Mouse (Mus musculus): ENCODE results near the gene Ganab. TPM values are rescaled to one million over a fixed set of nuclear protein-coding genes. Genes with fewer than 3 reads are reported as not detected.
"Not testable (repeated sequence)": the region's sequence is repeated elsewhere in the genome, so short reads cannot be mapped to it uniquely, and the experiment has no call there.

Gene Ganab
- polyA plus RNA-seq, 1 experiment from 2014 or later, result 106 TPM

DNA sequence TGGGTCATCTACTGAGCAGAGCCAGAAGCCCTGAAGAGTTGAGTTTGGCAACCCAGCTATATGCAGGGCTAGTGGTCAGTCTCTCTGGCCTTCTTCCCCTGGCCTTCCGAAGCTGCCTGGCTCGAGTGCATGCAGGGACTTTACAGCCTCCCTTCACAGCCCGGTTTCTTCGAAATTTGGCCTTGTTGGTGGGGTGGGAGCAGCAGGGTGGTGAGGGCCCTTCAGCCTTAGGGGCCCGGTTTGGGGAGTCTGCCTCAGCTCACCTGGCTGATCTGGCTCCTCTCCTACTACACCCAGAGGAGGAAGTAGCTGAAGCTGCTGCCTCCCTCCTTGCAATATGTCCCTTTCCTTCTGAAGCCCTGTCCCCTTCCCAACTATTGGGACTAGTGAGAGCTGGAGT, 1.6 kb upstream of the Ganab start:
- Histone ChIP-seq H3K9ac (0 out of 2 replicates have a peak overlapping the region, but pooled peaks have one; percentile 7), H3K36me3 (replicated peaks) (peaks cover 35% of the 10 kb centered on the region), H3K4me1 (peaks cover 43% of the 10 kb centered on the region)
- not testable (repeated sequence) for H3K4me3 ChIP-seq (replicated peaks); ATAC-seq (ENCODE audit: low FRiP score); H3K9me3 ChIP-seq; H3K4me2 ChIP-seq; H3K27me3 ChIP-seq; H3K27ac ChIP-seq
- WGBS, result 78% methylated on average over 5 of the region's 5 CpGs

DNA sequence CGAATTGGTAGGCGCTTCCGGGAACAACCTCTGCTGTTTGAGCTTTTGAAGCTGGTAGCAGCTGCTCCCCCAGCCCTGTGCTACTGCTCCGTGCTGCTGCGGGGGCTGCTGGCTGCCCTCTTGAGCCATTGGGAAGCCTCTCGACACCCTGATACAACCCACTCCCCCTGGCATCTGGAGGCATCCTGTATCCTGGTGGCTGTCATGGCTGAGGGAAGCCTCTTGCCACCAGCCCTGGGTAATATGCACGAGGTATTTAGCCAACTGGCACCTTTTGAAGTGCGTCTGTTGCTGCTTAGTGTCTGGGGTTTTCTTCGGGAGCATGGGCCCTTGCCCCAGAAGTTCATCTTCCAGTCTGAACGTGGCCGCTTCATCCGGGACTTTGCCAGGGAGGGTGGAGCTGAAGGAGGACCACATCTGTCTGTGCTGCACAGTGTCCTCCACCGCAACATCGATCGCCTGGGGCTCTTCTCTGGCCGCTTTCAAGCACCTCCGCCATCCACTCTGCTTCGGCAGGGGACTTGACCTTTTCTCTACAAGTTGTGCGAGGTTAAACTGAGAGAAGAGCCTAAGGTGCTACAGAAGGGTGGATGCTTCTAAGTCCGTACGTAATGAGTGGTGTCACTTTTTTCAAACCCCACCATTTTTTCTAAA, 533 bp upstream of the Ganab start:
- Histone ChIP-seq H3K4me3 (replicated peaks) (peak overlapping the region; percentile 94), H3K4me1 (peaks cover 43% of the 10 kb centered on the region), H3K4me2 (peak overlapping the region; percentile 60), H3K36me3 (replicated peaks) (peaks cover 39% of the 10 kb centered on the region), H3K27ac (peak overlapping the region; percentile 89), H3K9ac (peak overlapping the region; percentile 95)
- peak; percentile 33; the same call in 1 of the 2 replicates for ATAC-seq (ENCODE audit: low FRiP score)
- H3K9me3 ChIP-seq, H3K27me3 ChIP-seq: not testable (repeated sequence)
- WGBS, result 27% methylated on average over 21 of the region's 21 CpGs

DNA sequence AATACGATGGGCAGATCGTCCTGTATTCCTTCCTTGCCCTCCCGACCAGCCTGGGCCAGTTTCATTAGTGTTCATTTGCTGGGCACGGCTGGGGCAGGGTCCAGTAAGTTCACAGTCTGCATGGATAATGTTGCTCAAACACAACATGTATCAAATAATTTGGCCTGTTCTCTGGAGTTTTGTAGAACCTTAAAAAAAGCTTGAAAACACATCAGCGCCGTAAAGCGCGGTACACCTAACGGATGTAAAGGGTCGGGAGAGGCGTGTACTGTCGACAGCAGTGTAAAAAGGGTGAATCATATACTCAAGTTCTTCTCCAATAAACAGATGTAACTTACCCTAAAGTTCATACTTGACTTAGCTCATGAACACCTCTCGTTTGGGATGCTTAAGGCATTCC, 705 bp downstream of the Ganab start:
- H3K4me2 ChIP-seq, result peak overlapping the region; percentile 73
- H3K9ac ChIP-seq, result peak overlapping the region; percentile 95
- H3K27ac ChIP-seq, result peak overlapping the region; percentile 89
- WGBS, result 14% methylated on average over 13 of the region's 13 CpGs
- H3K4me3 ChIP-seq (replicated peaks), result peak overlapping the region; percentile 94
- H3K36me3 ChIP-seq (replicated peaks), result peaks cover 49% of the 10 kb centered on the region
- no peaks in the 10 kb centered on the region for H3K9me3 ChIP-seq
- peaks cover 40% of the 10 kb centered on the region for H3K4me1 ChIP-seq
- ATAC-seq (ENCODE audit: low FRiP score), result no peak
- no peaks in the 10 kb centered on the region for H3K27me3 ChIP-seq

DNA sequence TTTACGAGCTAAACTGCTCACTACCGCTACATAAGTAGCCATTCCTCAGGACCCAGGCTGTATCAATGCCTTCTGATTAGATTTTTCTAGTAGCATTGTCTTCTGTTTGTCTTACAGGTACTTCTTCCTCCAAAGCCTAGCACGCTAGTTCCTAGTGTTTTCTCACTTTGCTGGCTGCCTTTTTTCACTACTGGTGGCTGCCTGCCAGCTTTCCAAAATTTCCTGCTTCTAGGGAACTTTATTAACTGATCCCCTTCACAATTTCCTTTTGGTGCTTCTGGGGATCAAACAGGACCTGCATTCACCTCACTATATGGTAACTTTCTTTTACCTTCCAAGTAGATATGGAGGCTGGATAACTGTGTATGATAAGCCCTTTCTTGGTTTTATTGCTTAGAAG, 1.2 kb downstream of the Ganab start:
- peak overlapping the region; percentile 73 for H3K4me2 ChIP-seq
- H3K4me1 ChIP-seq, result peaks cover 35% of the 10 kb centered on the region
- no peak for ATAC-seq (ENCODE audit: low FRiP score)
- peak overlapping the region; percentile 95 for H3K9ac ChIP-seq
- 72% methylated on average over 3 of the region's 3 CpGs for whole genome bisulfite sequencing
- no peaks in the 10 kb centered on the region for H3K9me3 ChIP-seq
- no peaks in the 10 kb centered on the region for H3K27me3 ChIP-seq
- H3K27ac ChIP-seq, result no peak overlapping the region
- peaks cover 53% of the 10 kb centered on the region for H3K36me3 ChIP-seq (replicated peaks)
- peak overlapping the region; percentile 94 for H3K4me3 ChIP-seq (replicated peaks)

DNA sequence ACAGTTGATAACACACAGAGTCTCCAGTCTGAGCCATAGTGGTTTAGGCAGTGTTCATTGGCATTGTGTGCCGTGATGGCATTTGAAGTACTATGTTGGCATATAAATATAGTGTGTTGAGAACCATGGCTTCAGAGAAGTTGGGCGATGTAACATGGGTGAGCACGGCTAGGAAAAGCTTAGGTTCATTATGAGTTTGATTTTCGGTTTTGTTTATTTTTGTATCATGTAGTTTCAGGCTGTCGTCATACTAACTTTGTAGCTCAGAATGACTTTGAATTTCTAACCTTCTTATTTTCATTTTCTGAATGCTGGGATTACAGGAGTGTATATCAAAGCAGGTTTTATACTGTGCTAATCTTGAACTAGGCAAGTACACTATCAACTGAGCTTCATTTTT, 5.5 kb downstream of the Ganab start:
- Histone ChIP-seq H3K9me3 (no peaks in the 10 kb centered on the region), H3K36me3 (replicated peaks) (peaks cover 68% of the 10 kb centered on the region), H3K4me2 (no peak overlapping the region), H3K9ac (no peak overlapping the region), H3K27ac (no peak overlapping the region), H3K4me1 (peaks cover 14% of the 10 kb centered on the region), H3K27me3 (no peaks in the 10 kb centered on the region), H3K4me3 (replicated peaks) (no peak overlapping the region)
- ATAC-seq (ENCODE audit: low FRiP score), result no peak
- 96% methylated on average over 5 of the region's 5 CpGs for WGBS

DNA sequence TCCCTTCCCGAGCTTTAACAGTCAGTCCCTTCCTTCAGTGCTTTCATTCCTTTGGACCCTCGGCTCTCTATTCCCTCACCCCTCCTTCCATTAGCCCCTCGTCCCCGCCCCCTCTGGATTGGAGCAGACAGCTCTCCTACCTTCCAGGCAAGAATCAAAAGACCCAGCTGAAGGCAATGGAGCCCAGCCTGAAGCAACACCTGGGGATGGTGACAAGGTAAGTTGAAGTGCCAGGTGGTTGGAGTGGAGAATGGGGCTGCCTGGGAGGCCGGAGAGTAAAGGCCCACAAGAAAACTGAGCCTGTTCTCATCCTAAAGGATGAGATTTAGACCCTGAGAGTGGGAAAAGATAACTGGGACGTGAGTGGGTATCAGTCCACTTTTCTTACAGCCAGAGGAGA, 10.7 kb downstream of the Ganab start:
- Histone ChIP-seq H3K27me3 (no peaks in the 10 kb centered on the region), H3K27ac (no peak overlapping the region), H3K4me2 (no peak overlapping the region), H3K4me1 (no peaks in the 10 kb centered on the region), H3K36me3 (replicated peaks) (peaks cover 97% of the 10 kb centered on the region), H3K9me3 (no peaks in the 10 kb centered on the region), H3K4me3 (replicated peaks) (no peak overlapping the region), H3K9ac (no peak overlapping the region)
- WGBS, result 84% methylated on average over 6 of the region's 6 CpGs
- ATAC-seq (ENCODE audit: low FRiP score), result no peak

DNA sequence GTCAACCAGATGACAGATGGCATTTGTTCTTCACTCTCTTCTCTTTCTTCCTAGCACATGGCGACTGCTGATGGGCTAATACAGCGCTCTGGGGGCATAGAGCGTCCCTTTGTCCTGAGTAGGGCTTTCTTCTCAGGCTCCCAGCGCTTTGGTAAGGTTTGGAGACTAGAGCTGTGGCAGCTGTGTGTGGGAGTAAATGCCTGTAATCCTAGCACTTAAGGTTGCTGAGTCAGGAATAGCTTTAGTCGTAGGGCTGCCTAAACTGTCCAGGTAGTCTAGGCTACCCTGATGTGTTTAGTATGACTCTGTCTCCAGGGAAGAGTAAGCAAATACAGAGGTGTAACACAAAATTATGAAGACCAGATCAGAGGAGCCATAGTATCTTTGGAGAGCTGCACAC, 13.9 kb downstream of the Ganab start:
- Histone ChIP-seq H3K9me3 (no peaks in the 10 kb centered on the region), H3K27ac (no peak overlapping the region), H3K4me1 (no peaks in the 10 kb centered on the region), H3K4me2 (no peak overlapping the region), H3K4me3 (replicated peaks) (no peak overlapping the region), H3K9ac (no peak overlapping the region), H3K27me3 (no peaks in the 10 kb centered on the region), H3K36me3 (replicated peaks) (peaks cover 100% of the 10 kb centered on the region)
- 98% methylated on average over 5 of the region's 5 CpGs for WGBS
- no peak for ATAC-seq (ENCODE audit: low FRiP score)

DNA sequence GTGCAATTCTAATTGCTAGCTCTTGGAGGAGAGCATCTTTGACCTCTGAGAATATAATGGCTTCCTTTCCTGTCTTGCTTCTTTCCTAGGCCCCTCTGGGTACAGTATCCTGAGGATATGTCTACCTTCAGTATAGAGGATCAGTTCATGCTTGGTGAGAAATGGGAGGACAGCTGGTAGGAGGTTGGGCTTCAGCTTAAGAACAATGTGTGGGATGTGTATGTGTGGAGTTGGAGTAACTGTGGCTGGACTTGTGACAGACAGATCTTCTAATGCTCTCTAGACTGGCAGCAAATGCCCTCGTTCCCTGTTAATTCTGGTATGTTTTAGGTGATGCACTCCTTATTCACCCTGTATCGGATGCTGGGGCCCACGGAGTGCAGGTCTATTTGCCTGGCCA, 16.3 kb downstream of the Ganab start:
- H3K27ac ChIP-seq, result no peak overlapping the region
- no peak overlapping the region for H3K9ac ChIP-seq
- H3K36me3 ChIP-seq (replicated peaks), result peaks cover 83% of the 10 kb centered on the region
- H3K4me3 ChIP-seq (replicated peaks), result no peak overlapping the region
- WGBS, result 93% methylated on average over 3 of the region's 3 CpGs
- no peak overlapping the region for H3K4me2 ChIP-seq
- no peaks in the 10 kb centered on the region for H3K27me3 ChIP-seq
- H3K9me3 ChIP-seq, result no peaks in the 10 kb centered on the region
- ATAC-seq (ENCODE audit: low FRiP score), result no peak
- H3K4me1 ChIP-seq, result no peaks in the 10 kb centered on the region

DNA sequence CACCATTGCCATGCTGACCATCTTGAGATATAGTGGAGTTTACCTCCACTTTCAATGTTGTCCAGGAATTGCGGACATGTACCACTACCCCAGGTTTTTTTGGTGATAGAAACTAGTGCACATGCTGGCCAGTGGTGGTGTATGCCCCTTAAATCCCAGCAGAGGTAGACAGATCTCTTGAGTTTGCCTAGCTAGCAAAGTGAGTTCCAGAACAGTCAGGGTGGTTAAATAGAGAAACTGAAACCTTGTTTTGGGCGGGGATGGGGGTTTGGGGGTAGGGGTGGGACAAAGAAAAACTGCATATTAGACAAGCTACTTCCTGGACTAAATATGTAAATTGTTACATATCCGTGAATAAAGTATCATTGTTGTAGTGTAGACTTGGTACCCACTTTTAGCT, 21.1 kb downstream of the Ganab start:
- 97% methylated on average over 3 of the region's 3 CpGs for WGBS
- Histone ChIP-seq H3K27me3 (no peaks in the 10 kb centered on the region), H3K4me2 (no peak overlapping the region), H3K36me3 (replicated peaks) (peaks cover 39% of the 10 kb centered on the region), H3K4me1 (peaks cover 16% of the 10 kb centered on the region), H3K4me3 (replicated peaks) (no peak overlapping the region), H3K9me3 (no peaks in the 10 kb centered on the region), H3K9ac (no peak overlapping the region), H3K27ac (no peak overlapping the region)
- no peak for ATAC-seq (ENCODE audit: low FRiP score)

DNA sequence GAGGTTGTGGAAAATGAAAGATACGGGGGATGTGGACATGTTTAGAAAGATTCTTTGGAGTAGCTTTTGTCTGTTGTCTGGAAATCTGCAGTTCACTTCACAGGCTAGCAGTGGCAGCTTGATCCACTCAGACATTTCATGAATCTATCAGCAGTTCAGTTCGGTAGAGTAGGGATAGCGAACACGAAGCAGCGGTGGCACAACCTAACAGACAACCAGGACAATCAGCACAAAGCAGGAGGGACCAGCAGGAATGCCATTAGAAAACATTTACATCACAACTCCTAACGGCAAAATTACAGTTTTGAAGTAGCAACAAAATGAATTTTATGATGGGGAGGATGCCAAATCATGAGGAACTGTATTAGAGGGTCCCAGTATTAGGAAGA, 21.8 kb downstream of the Ganab start:
- Histone ChIP-seq H3K9ac (no peak overlapping the region; the same call in 1 of the 2 replicates), H3K4me1 (peaks cover 16% of the 10 kb centered on the region), H3K9me3 (no peaks in the 10 kb centered on the region), H3K4me2 (peak overlapping the region; percentile 85), H3K27me3 (no peaks in the 10 kb centered on the region), H3K4me3 (replicated peaks) (peak overlapping the region; percentile 83), H3K27ac (peak overlapping the region; percentile 89), H3K36me3 (replicated peaks) (peaks cover 32% of the 10 kb centered on the region)
- ATAC-seq (ENCODE audit: low FRiP score), result no peak
- whole genome bisulfite sequencing, result 67% methylated on average over 6 of the region's 6 CpGs

DNA sequence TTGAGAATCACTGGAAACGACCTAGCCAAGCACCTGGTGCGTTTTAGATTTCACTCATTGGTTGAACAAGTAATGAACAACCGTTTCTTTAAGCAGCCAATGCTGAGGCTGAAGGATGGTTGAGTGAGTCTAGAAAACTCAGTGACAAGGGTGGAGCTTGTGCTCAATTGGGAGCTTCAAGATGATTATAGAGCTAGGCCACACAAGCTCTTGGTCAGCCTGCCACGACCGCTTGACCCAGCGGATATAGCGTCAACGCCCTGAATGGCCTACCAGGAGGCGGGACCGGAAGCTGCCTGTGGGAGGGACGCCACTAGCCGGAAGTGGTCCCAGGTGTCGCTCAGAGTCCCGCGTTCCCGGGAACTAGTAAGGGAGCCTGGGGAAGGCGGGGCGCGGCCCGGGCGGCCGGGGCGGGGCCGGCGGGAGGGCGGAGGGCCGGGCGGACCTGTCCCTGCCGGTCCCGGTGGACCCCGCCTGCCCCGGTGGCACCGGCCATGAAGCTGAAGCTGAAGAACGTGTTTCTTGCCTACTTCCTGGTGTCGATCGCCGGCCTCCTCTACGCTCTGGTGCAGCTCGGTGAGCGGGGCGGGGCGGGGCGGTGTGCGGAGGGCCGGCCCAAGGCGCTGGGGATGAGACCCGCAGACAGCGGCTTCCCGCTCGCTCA, 22.3 kb downstream of the Ganab start, which contains the start of gene B3gat3:
B3gat3 (plus strand) TSS at position 302 of the 664 bp plus-strand sequence.
- Histone ChIP-seq H3K4me1 (peaks cover 16% of the 10 kb centered on the region), H3K9me3 (no peaks in the 10 kb centered on the region), H3K4me2 (peak within 1 kb of the TSS; percentile 85), H3K9ac (peak within 1 kb of the TSS; percentile 86), H3K27me3 (no peaks in the 10 kb centered on the region), H3K36me3 (replicated peaks) (peaks cover 28% of the 10 kb centered on the region), H3K27ac (peak within 1 kb of the TSS; percentile 89), H3K4me3 (replicated peaks) (peak within 1 kb of the TSS; percentile 83)
- 4% methylated on average over 42 of the region's 50 CpGs for WGBS
- peak; percentile 98 for ATAC-seq (ENCODE audit: low FRiP score)

DNA sequence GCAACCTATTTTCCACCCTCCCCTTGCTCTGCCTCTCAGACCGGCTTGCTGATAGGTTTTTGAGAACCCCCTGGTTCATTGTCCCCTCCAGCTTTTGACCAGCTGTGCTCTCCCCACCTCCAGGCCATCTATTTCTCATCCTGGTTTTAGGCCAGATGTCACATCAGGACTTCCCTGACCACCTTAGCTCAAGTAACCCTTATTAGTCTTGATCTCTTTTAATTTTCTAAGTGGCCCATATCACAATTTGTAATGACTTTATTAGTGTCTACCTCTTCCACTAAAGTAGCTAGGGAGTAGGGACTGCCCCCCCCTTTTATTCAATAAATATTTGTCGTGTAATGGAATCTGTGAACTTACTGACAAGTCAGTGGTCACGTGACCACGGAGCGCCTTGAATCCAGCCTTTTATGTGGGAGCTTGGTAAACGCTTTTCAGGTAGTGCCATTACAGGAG, 23.0 kb downstream of the Ganab start:
- WGBS, result 5% methylated on average over 6 of the region's 6 CpGs
- no peaks in the 10 kb centered on the region for H3K27me3 ChIP-seq
- peak overlapping the region; percentile 83 for H3K4me3 ChIP-seq (replicated peaks)
- H3K4me2 ChIP-seq, result peak overlapping the region; percentile 85
- peak overlapping the region; percentile 86 for H3K9ac ChIP-seq
- no peak for ATAC-seq (ENCODE audit: low FRiP score)
- H3K27ac ChIP-seq, result peak overlapping the region; percentile 89
- H3K36me3 ChIP-seq (replicated peaks), result peaks cover 28% of the 10 kb centered on the region
- peaks cover 16% of the 10 kb centered on the region for H3K4me1 ChIP-seq
- H3K9me3 ChIP-seq, result no peaks in the 10 kb centered on the region

Data from forebrain, embryonic 12.5 days (tissue).